Mouse (Mus musculus): ENCODE data around the gene Dusp18. TPM values are rescaled to one million over a fixed set of nuclear protein-coding genes. Genes with fewer than 3 reads are reported as not detected.

Dusp18 gene
- polyA plus RNA-seq (2015; fragmentation: Illumina TruSeq; extraction: RNeasy Lipid Tissue Mini Kit (QIAGEN cat#74804); ENCODE audit: low read depth, low replicate concordance), result 13.6 TPM

GRCm38 (mm10) chr11:3894406-3895281 lies at the start of gene Dusp18, which contains the start of gene 4921536K21Rik:
Gene Dusp18, plus strand, starts transcription at chr11:3895240.
Gene 4921536K21Rik, minus strand, starts transcription at chr11:3895098.

GRCm38 (mm10) chr11:3863454-3864112 lies 31.5 kb upstream of the Dusp18 start, which contains the start of gene Osbp2:
Gene Osbp2, minus strand, starts transcription at chr11:3863903.

GRCm38 (mm10) chr11:3914109-3914840 lies 19.2 kb downstream of the Dusp18 start, which contains the start of gene Slc35e4:
Gene Slc35e4, minus strand, starts transcription at chr11:3914664.

GRCm38 (mm10) chr11:3931511-3932211 lies 36.6 kb downstream of the Dusp18 start, which contains the start of gene Tcn2:
Gene Tcn2, minus strand, starts transcription at chr11:3932159.

Other genes with a start within 250 kb of the Dusp18 start
- 25.8 TPM for gene Morc2a, start 246.0 kb upstream of the Dusp18 start, polyA plus RNA-seq (2015; fragmentation: Illumina TruSeq; extraction: RNeasy Lipid Tissue Mini Kit (QIAGEN cat#74804); ENCODE audit: low read depth, low replicate concordance)
- 82.7 TPM for gene Osbp2, start 31.3 kb upstream of the Dusp18 start, polyA plus RNA-seq (2015; fragmentation: Illumina TruSeq; extraction: RNeasy Lipid Tissue Mini Kit (QIAGEN cat#74804); ENCODE audit: low read depth, low replicate concordance)
- 0.61 TPM for gene 4921536K21Rik, start 142 bp upstream of the Dusp18 start, polyA plus RNA-seq (2015; fragmentation: Illumina TruSeq; extraction: RNeasy Lipid Tissue Mini Kit (QIAGEN cat#74804); ENCODE audit: low read depth, low replicate concordance)
- 16.5 TPM for gene Slc35e4, start 19.4 kb downstream of the Dusp18 start, polyA plus RNA-seq (2015; fragmentation: Illumina TruSeq; extraction: RNeasy Lipid Tissue Mini Kit (QIAGEN cat#74804); ENCODE audit: low read depth, low replicate concordance)
- gene Tcn2, start 36.9 kb downstream of the Dusp18 start, polyA plus RNA-seq (2015; fragmentation: Illumina TruSeq; extraction: RNeasy Lipid Tissue Mini Kit (QIAGEN cat#74804); ENCODE audit: low read depth, low replicate concordance), result 23.1 TPM
- 37.4 TPM for gene Pes1, start 68.7 kb downstream of the Dusp18 start, polyA plus RNA-seq (2015; fragmentation: Illumina TruSeq; extraction: RNeasy Lipid Tissue Mini Kit (QIAGEN cat#74804); ENCODE audit: low read depth, low replicate concordance)
- gene 4930556J24Rik, start 81.5 kb downstream of the Dusp18 start, polyA plus RNA-seq (2015; fragmentation: Illumina TruSeq; extraction: RNeasy Lipid Tissue Mini Kit (QIAGEN cat#74804); ENCODE audit: low read depth, low replicate concordance), result not detected
- gene Gal3st1, start 88.4 kb downstream of the Dusp18 start, polyA plus RNA-seq (2015; fragmentation: Illumina TruSeq; extraction: RNeasy Lipid Tissue Mini Kit (QIAGEN cat#74804); ENCODE audit: low read depth, low replicate concordance), result 15.2 TPM
- gene Sec14l4, start 136.2 kb downstream of the Dusp18 start, polyA plus RNA-seq (2015; fragmentation: Illumina TruSeq; extraction: RNeasy Lipid Tissue Mini Kit (QIAGEN cat#74804); ENCODE audit: low read depth, low replicate concordance), result 1.8 TPM
- gene Sec14l3, start 169.6 kb downstream of the Dusp18 start, polyA plus RNA-seq (2015; fragmentation: Illumina TruSeq; extraction: RNeasy Lipid Tissue Mini Kit (QIAGEN cat#74804); ENCODE audit: low read depth, low replicate concordance), result 0.80 TPM
- gene Mtfp1, start 200.2 kb downstream of the Dusp18 start, polyA plus RNA-seq (2015; fragmentation: Illumina TruSeq; extraction: RNeasy Lipid Tissue Mini Kit (QIAGEN cat#74804); ENCODE audit: low read depth, low replicate concordance), result 122 TPM
- gene Sec14l2, start 228.2 kb downstream of the Dusp18 start, polyA plus RNA-seq (2015; fragmentation: Illumina TruSeq; extraction: RNeasy Lipid Tissue Mini Kit (QIAGEN cat#74804); ENCODE audit: low read depth, low replicate concordance), result 44.6 TPM
- 32.2 TPM for gene Rnf215, start 240.0 kb downstream of the Dusp18 start, polyA plus RNA-seq (2015; fragmentation: Illumina TruSeq; extraction: RNeasy Lipid Tissue Mini Kit (QIAGEN cat#74804); ENCODE audit: low read depth, low replicate concordance)